Mouse (Mus musculus) heart, embryonic 11.5 days (tissue): Measurements from ENCODE around the gene Sgsm1. TPM values are rescaled to one million over a fixed set of nuclear protein-coding genes. Genes with fewer than 3 reads are reported as not detected.

Source experiments
- ATAC-seq: fragments of 200-750 bp; cut with Nextera tagmentation; replicated peaks from 2 replicates; pipeline ENCODE4 v1.8.0; 2017; ENCODE audit warnings: moderate library complexity; ENCODE audit not compliant: insufficient number of reproducible peaks, low FRiP score, low TSS enrichment
- H3K27ac ChIP-seq: fragments of 300-500 bp; sonication (generic); 2 replicates; pipeline ENCODE4 v1.5.1; 2014; ENCODE audit warnings: mild to moderate bottlenecking, low read depth, low read length
- H3K27me3 ChIP-seq: fragments of 300-500 bp; sonication (generic); 2 replicates; pipeline ENCODE4 v1.6.1; 2014; ENCODE audit warnings: mild to moderate bottlenecking, low read length, mixed read lengths; ENCODE audit not compliant: control insufficient read depth, insufficient read depth
- H3K36me3 ChIP-seq: fragments of 300-500 bp; sonication (generic); 2 replicates; pipeline ENCODE4 v1.6.1; 2014; ENCODE audit warnings: mild to moderate bottlenecking, low read length, moderate library complexity, mixed read lengths; ENCODE audit not compliant: control insufficient read depth, insufficient read depth
- H3K4me1 ChIP-seq: fragments of 300-500 bp; sonication (generic); 2 replicates; pipeline ENCODE4 v1.6.1; 2014; ENCODE audit warnings: low read length; ENCODE audit not compliant: control insufficient read depth, insufficient read depth
- H3K4me2 ChIP-seq: fragments of 300-500 bp; sonication (generic); 2 replicates; pipeline ENCODE4 v1.6.1; 2014; ENCODE audit warnings: mild to moderate bottlenecking, moderate library complexity
- H3K4me3 ChIP-seq: fragments of 300-500 bp; sonication (generic); 2 replicates; pipeline ENCODE4 v1.5.1; 2014; ENCODE audit warnings: low read depth, low read length
- H3K9ac ChIP-seq: fragments of 300-500 bp; sonication (generic); 2 replicates; pipeline ENCODE4 v1.6.1; 2014; ENCODE audit warnings: mild to moderate bottlenecking, low read depth, low read length, moderate library complexity
- H3K9me3 ChIP-seq: fragments of 300-500 bp; sonication (generic); replicated peaks from 2 replicates; pipeline ENCODE4 v1.6.1; 2016; ENCODE audit warnings: low read length; ENCODE audit not compliant: control insufficient read depth
- WGBS: fragments of 180-500 bp; shearing (Covaris S2); extraction: QIAGEN DNeasy Blood & Tissue Kit; methylation state at CpG from one replicate; pipeline ENCODE4 v1.1.7; 2014; ENCODE audit not compliant: insufficient replicate concordance; 5-methylcytosine and 5-hydroxymethylcytosine counted together
- polyA plus RNA-seq: library from polyadenylated mRNA; unstranded; fragments of >200 nt; fragmentation: Nextera tagmentation; extraction: Ambion mirVana; gene quantifications from 2 replicates; pipeline ENCODE4 v1.2.1, GENCODE M21; 2014

Sgsm1 gene
- polyA plus RNA-seq, 1 experiment from 2014 or later: 3.5 TPM

DNA sequence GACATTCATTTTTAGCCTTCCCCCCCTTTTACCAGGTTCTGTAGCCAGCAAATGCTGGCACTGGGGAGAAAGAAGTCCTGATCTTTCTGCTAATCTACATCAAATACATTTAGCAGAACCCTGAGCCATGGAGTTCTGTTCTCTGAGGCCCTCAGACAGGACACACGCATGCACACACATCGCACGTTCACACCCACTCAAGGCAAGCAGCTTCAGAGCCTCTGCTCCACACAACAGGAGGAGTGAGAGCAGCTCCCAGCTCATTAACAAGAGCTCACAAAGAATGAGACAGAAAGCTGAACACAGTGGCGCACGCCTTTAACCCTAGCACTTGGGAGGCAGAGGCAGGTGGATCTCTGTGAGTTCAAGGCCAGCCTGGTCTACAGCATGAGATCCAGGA is 6.1 kb downstream of the Sgsm1 start:
- Histone ChIP-seq H3K27ac (no peak overlapping the region), H3K4me1 (peaks cover 9% of the 10 kb centered on the region; the same call in 1 of the 2 replicates), H3K9me3 (no peaks in the 10 kb centered on the region), H3K27me3 (peaks cover 42% of the 10 kb centered on the region), H3K36me3 (no peaks in the 10 kb centered on the region), H3K4me3 (no peak overlapping the region), H3K4me2 (no peak overlapping the region), H3K9ac (no peak overlapping the region)
- 77% methylated on average over 5 of the region's 5 CpGs for WGBS
- no peak for ATAC-seq

DNA sequence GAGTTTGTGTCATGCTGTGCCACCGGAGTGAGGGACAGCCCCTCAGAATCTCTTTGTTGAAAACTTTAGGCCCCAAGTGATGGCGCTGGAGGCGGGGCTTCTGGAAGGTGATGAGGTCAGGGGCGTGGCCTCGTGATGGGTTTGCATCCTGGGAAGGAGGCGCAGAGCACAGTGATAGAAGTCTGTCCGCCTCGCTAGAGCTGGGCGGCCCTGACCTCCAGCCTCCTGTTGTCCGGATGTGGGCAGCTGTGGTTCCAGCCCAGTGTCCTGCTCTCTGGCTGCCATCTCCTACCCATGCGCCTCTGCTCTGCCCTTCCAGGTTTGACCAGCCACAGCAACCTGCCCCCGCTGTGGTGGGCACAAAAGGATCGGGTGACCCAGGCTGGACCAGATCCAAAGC is 8.7 kb downstream of the Sgsm1 start:
- no peak overlapping the region for H3K9ac ChIP-seq
- no peak overlapping the region for H3K4me3 ChIP-seq
- H3K4me2 ChIP-seq: no peak overlapping the region
- no peak for ATAC-seq
- no peaks in the 10 kb centered on the region for H3K36me3 ChIP-seq
- H3K27me3 ChIP-seq: peaks cover 39% of the 10 kb centered on the region
- H3K4me1 ChIP-seq: peaks cover 2% of the 10 kb centered on the region; the same call in 1 of the 2 replicates
- H3K9me3 ChIP-seq: no peaks in the 10 kb centered on the region
- whole genome bisulfite sequencing: 11% methylated on average over 13 of the region's 13 CpGs
- no peak overlapping the region for H3K27ac ChIP-seq

DNA sequence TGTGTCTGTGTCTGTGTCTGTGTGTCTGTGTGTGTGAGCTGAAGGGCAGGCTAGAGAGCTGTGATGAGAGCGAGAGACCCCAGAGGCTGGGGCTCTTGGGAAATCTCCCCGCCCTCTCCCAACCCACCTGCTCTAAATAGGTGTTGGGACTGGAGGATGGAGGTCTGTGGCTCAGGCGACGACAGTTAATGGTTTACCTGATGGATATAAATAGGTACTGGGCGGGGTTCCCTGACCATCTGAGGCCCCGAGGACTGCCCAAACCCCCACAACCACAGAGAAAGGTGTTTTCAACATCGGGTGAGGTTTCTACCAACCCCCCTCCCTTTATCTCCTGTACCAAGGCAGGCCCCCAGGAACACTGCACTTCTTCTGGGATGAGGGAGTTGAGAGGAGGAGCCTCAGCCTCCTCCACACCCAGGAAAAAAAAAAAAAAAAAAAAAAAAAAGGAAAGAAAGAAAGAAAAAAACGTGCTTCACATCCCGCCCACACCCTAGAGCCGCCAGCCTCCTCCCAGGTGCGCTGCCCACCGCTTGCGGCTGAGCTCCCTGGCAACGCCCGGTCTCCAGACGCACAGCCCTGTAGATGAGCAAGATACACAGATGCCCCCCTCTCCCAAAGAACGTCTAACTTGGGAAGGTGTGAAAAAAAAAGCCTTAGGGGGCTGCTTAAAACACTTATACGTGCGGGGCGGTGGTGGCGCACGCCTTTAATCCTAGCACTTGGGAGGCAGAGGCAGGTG is 10.3 kb downstream of the Sgsm1 start:
- Histone ChIP-seq H3K9me3 (no peaks in the 10 kb centered on the region), H3K27me3 (peaks cover 44% of the 10 kb centered on the region), H3K4me3 (no peak overlapping the region), H3K9ac (no peak overlapping the region), H3K27ac (no peak overlapping the region), H3K4me2 (no peak overlapping the region), H3K4me1 (no peaks in the 10 kb centered on the region), H3K36me3 (no peaks in the 10 kb centered on the region)
- 62% methylated on average over 22 of the region's 22 CpGs for WGBS
- no peak for ATAC-seq

DNA sequence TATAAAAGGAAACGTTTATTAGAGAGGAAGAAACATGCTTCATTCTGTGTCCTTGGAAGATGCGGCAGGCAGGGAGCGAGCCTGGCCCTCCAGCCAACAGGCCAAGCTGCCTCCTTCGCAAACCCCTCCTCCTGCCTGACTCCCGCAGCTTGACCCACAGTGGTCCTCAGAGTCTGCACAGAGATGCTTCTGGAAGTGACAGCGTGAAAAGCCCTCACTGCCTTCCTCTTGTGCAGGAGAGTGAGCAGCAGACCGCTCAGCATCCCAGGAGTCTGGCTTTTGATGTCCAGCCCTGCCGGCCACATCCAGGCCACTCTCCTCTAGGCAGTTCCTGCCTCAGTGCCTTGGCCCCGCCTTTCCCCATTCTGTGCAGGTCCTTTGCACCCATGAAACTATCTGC is 11.2 kb downstream of the Sgsm1 start:
- H3K27me3 ChIP-seq: peaks cover 44% of the 10 kb centered on the region
- no peaks in the 10 kb centered on the region for H3K4me1 ChIP-seq
- WGBS: 47% methylated on average over 9 of the region's 9 CpGs

DNA sequence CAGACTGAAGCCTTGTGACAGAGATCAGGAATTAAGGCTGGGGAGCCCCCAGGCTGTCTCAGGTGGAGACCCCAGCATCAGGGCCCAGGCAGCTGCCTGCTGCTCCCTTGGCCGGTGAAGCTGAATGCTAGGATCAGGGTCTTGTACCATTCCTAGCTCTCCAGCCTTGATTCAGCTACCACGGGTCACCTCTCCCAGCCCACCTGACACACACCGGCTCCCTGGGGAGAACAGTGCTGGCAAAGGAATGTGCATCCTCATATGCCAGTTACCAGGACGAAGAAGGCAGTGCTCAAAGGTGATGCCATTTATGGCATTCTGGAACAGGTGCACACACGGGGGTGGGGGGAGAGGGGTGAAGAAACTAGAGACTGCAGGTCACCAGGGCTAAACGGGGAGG is 11.8 kb downstream of the Sgsm1 start:
- ATAC-seq: no peak
- Histone ChIP-seq H3K4me1 (no peaks in the 10 kb centered on the region), H3K9ac (no peak overlapping the region), H3K36me3 (no peaks in the 10 kb centered on the region), H3K27ac (no peak overlapping the region), H3K9me3 (no peaks in the 10 kb centered on the region), H3K4me3 (no peak overlapping the region), H3K27me3 (peaks cover 44% of the 10 kb centered on the region), H3K4me2 (no peak overlapping the region)
- 69% methylated on average over 6 of the region's 6 CpGs for WGBS

More for the DNA sequence above, 11.2 kb downstream of the Sgsm1 start:
- H3K9ac ChIP-seq: no peak overlapping the region
- H3K4me3 ChIP-seq: no peak overlapping the region
- no peak overlapping the region for H3K27ac ChIP-seq
- no peak overlapping the region for H3K4me2 ChIP-seq
- no peak for ATAC-seq
- H3K9me3 ChIP-seq: no peaks in the 10 kb centered on the region
- no peaks in the 10 kb centered on the region for H3K36me3 ChIP-seq

DNA sequence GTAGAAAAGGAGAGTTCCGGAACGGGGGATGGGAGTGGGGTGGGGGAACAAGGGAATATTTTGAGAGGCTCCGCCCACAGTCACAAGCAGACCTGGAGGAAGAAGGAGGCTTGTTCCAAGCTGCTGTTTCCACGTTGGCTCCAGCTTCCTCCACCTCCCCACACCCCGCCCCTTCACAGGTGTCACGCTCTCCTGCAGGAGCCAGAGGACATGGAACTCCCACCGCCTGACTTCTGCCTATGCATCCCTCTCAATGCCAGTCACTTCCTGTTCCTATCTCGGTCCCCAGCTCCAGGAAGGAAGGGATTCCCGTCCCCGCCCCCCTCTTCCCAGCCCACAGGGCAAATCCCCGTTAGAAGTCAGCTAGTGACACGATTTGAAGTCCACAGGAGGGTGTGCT is 12.5 kb downstream of the Sgsm1 start:
- H3K27ac ChIP-seq: no peak overlapping the region
- 0 out of 2 replicates have a peak overlapping the region, but pooled peaks have one; percentile 31 for H3K4me2 ChIP-seq
- WGBS: 15% methylated on average over 12 of the region's 12 CpGs
- no peak overlapping the region for H3K9ac ChIP-seq
- no peaks in the 10 kb centered on the region for H3K4me1 ChIP-seq
- no peak for ATAC-seq
- H3K9me3 ChIP-seq: no peaks in the 10 kb centered on the region
- peaks cover 44% of the 10 kb centered on the region for H3K27me3 ChIP-seq
- H3K36me3 ChIP-seq: no peaks in the 10 kb centered on the region
- no peak overlapping the region for H3K4me3 ChIP-seq

DNA sequence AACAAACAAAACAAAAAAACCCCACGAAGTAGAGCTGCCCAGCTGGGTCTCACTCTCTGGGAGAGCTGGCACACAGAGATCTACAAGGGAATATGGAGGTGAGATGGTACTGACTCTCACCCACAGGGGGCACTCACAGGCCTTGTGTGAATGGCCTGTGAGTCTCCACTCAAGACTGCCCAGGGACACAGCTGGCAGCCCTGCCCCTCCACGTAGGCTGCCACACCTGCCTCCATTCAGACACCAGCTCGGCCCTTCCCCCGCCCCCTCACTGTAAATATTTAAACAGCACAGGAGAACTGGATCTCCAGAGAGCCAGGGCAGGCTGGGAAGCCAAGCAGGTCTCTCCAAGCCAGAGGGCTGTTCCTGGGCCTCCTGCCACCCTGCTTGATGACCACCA is 14.8 kb downstream of the Sgsm1 start:
- no peaks in the 10 kb centered on the region for H3K4me1 ChIP-seq
- no peaks in the 10 kb centered on the region for H3K9me3 ChIP-seq
- no peak overlapping the region for H3K4me3 ChIP-seq
- H3K4me2 ChIP-seq: no peak overlapping the region
- no peaks in the 10 kb centered on the region for H3K36me3 ChIP-seq
- H3K9ac ChIP-seq: no peak overlapping the region
- H3K27me3 ChIP-seq: peaks cover 40% of the 10 kb centered on the region
- H3K27ac ChIP-seq: no peak overlapping the region
- WGBS: 49% methylated on average over 4 of the region's 4 CpGs
- no peak for ATAC-seq

DNA sequence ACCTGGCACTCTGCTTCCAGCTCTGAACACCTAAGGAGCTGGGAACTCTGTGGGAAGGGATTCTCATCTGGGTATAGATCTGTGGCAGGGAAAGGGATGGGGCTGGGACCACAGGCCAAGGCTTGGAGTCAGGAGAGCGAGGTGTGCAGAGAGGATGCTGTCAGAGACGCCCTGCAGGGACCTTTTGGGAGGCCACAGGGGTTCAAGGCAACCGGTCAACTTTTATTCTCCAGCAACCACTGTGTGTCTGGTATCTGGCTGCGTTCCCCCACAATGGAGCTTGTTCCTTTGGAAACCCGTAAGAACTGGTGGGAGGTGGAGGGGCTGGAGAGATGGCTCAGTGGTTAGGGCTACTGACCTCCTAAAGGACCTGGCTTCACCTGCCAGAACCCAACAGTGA is 16.0 kb downstream of the Sgsm1 start:
- Histone ChIP-seq H3K27me3 (peaks cover 44% of the 10 kb centered on the region), H3K4me1 (no peaks in the 10 kb centered on the region), H3K9me3 (no peaks in the 10 kb centered on the region), H3K27ac (no peak overlapping the region), H3K36me3 (no peaks in the 10 kb centered on the region), H3K4me3 (no peak overlapping the region), H3K9ac (no peak overlapping the region), H3K4me2 (no peak overlapping the region)
- no peak for ATAC-seq
- 73% methylated on average over 5 of the region's 5 CpGs for WGBS

DNA sequence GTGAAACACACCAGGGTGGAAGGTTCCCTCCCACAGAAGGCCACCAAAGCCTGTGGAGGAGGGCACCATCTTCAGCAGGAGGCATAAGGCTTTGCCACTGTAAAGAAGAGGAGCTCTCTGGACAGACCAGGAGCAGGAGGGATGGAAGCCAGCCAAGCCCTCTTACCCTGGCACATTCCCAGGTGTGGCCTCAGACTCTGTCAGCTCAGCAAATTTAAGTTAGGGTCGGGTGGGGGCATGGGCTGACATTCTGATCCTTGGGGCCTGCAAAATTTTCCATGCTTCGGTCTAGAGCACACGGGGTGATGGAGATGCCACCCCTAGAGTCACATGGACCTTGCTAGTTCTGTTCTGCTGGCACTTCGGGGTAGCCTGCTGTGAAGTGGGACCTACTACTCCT is 17.1 kb downstream of the Sgsm1 start:
- Histone ChIP-seq H3K9me3 (no peaks in the 10 kb centered on the region), H3K9ac (no peak overlapping the region), H3K27ac (no peak overlapping the region), H3K27me3 (peaks cover 44% of the 10 kb centered on the region), H3K4me3 (no peak overlapping the region), H3K4me2 (no peak overlapping the region), H3K36me3 (no peaks in the 10 kb centered on the region), H3K4me1 (no peaks in the 10 kb centered on the region)
- WGBS: 75% methylated on average over 4 of the region's 4 CpGs
- ATAC-seq: no peak
